Mouse (Mus musculus): ENCODE data around the gene Gm36028.

- TF ChIP-seq CTCF (conservative IDR thresholded peaks at IDR 0.05; ENCODE audit: insufficient read depth, insufficient read length, low read depth, low read length) (no peak), POLR2A (IDR thresholded peaks at IDR 0.05; ENCODE audit: low read depth, low read length) (no peak)
Observed at GRCm38 (mm10) chr16:37865841-37866240, 4.9 kb upstream of the Gm36028 start.
